Mouse (Mus musculus): ENCODE data around the gene Rora. TPM values are rescaled to one million over a fixed set of nuclear protein-coding genes. Genes with fewer than 3 reads are reported as not detected.

Rora gene
- polyA plus RNA-seq, 1 experiment from 2014 or later: 6.4 TPM

DNA sequence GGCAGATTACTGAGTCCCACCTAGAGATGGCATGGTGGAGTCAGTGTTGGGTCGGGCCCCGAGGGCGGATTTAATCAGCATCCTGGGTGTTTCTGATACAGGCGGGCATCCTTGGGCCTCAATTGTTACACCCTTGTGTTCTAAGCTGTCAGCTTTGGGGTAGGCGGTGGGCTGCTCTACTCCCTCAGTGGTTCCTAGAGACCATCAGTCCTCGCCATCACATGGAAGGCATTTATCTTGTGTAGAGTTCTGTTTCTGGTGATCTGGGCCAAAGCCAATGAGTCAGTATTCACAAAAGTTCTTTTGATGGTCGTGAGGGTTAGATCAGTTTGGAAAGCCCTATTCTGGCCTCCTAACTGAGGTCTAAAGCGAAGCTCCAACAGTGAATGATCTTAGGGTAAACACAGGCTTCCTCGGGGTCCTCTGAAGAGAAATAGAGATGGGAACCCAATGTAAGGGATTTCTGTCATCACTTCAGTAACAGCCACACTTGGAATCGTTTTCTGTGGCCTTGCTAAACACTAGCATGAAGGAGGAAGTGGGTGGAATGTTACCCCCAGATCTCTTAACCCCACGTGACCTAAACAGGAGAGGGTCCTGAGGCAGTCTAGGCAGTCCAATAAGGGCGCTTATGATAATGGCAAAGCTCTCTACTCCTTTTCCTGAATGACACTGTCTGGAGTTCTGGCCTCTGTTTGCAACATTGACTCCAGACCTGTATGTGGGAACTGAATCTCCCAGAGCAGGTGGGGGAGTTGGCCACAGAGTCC is 645.2 kb downstream of the Rora start:
- no peak overlapping the region for H3K4me3 ChIP-seq (ENCODE audit: low read length)
- no peak overlapping the region for H3K9ac ChIP-seq (ENCODE audit: low read depth, low read length)
- H3K27ac ChIP-seq (ENCODE audit: low read depth, low read length): no peak overlapping the region
- no peaks in the 10 kb centered on the region for H3K27me3 ChIP-seq (ENCODE audit: control insufficient read depth, insufficient read depth, low read length)
- no peaks in the 10 kb centered on the region for H3K36me3 ChIP-seq (ENCODE audit: control insufficient read depth, insufficient read depth, low read length)
- H3K9me3 ChIP-seq (ENCODE audit: control insufficient read depth, low read length): no peaks in the 10 kb centered on the region
- H3K4me2 ChIP-seq (replicated peaks; ENCODE audit: low read depth, low read length): no peak overlapping the region
- ATAC-seq (ENCODE audit: low FRiP score, low TSS enrichment): no peak
- 77% methylated on average over 12 of the region's 12 CpGs for WGBS
- peaks cover 23% of the 10 kb centered on the region; the same call in 1 of the 2 replicates for H3K4me1 ChIP-seq (ENCODE audit: control insufficient read depth, insufficient read depth, low read length)

DNA sequence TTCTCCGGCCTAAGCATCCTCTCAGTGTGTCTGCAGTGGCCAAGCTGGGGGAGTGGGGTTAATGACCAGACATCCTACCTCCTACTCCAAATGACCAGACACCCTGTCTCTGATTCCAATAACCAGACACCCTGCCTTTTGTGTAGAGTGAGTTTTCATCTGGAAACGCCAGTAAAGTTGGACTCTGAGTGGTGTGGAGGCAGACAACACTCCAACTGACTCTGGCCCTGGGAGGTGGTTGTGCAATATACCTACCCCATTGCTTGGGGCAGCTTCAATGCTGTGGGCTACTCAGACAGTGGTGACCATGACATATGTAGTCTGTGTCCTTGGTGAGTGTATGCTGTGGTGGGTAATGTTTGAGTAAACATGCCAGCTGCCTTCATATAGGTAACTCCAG is 645.9 kb downstream of the Rora start:
- no peak overlapping the region for H3K27ac ChIP-seq (ENCODE audit: low read depth, low read length)
- H3K9me3 ChIP-seq (ENCODE audit: control insufficient read depth, low read length): no peaks in the 10 kb centered on the region
- no peak overlapping the region for H3K9ac ChIP-seq (ENCODE audit: low read depth, low read length)
- H3K4me1 ChIP-seq (ENCODE audit: control insufficient read depth, insufficient read depth, low read length): peaks cover 23% of the 10 kb centered on the region; the same call in 1 of the 2 replicates
- ATAC-seq (ENCODE audit: low FRiP score, low TSS enrichment): no peak
- no peaks in the 10 kb centered on the region for H3K36me3 ChIP-seq (ENCODE audit: control insufficient read depth, insufficient read depth, low read length)
- 43% methylated on average over 2 of the region's 2 CpGs for WGBS
- H3K4me3 ChIP-seq (ENCODE audit: low read length): no peak overlapping the region
- no peaks in the 10 kb centered on the region for H3K27me3 ChIP-seq (ENCODE audit: control insufficient read depth, insufficient read depth, low read length)
- H3K4me2 ChIP-seq (replicated peaks; ENCODE audit: low read depth, low read length): no peak overlapping the region

DNA sequence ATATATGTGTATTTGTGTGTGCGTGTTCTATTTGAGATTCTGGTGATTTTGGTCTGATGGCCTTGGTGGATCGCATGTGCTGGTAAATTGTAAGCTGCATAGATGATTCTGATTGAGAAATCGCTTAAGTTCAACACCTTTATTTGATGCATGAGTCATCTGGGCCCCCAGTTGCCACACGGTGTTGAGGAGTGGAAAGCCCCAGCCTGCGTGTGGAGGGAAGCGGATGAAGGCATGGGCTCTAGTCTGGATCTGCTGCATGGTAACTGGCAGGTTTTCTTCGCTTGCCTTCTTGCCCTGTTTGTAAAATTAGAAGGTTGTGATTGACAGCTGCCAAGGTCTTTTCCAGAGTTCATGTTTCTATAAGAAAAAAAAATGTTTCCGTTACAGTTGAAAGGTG is 646.7 kb downstream of the Rora start:
- Histone ChIP-seq H3K27me3 (ENCODE audit: control insufficient read depth, insufficient read depth, low read length) (no peaks in the 10 kb centered on the region), H3K4me2 (replicated peaks; ENCODE audit: low read depth, low read length) (no peak overlapping the region), H3K4me3 (ENCODE audit: low read length) (no peak overlapping the region), H3K27ac (ENCODE audit: low read depth, low read length) (no peak overlapping the region), H3K36me3 (ENCODE audit: control insufficient read depth, insufficient read depth, low read length) (no peaks in the 10 kb centered on the region), H3K9ac (ENCODE audit: low read depth, low read length) (no peak overlapping the region), H3K9me3 (ENCODE audit: control insufficient read depth, low read length) (no peaks in the 10 kb centered on the region), H3K4me1 (ENCODE audit: control insufficient read depth, insufficient read depth, low read length) (peaks cover 23% of the 10 kb centered on the region; the same call in 1 of the 2 replicates)
- 88% methylated on average over 8 of the region's 8 CpGs for WGBS
- ATAC-seq (ENCODE audit: low FRiP score, low TSS enrichment): no peak

DNA sequence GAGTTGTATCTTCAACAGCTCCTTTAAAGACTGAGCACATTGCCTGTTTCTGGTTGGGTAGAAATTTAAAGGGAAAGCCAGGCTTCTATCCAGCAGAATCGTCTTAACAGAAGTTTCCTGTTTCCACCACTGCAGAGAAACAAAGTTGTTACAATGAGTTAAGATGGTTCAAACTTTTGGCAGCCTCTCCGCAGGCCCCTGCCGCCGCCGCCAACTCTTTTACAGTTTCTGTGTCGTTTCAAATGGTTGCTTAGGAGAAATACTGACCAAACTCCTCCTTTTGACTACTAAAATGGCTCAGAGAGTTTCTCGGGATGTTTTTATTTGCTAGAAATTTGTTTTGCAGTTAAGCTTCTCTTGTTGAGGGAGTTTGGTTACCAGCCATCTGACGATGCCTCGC is 647.9 kb downstream of the Rora start:
- Histone ChIP-seq H3K4me1 (ENCODE audit: control insufficient read depth, insufficient read depth, low read length) (peaks cover 23% of the 10 kb centered on the region; the same call in 1 of the 2 replicates), H3K9ac (ENCODE audit: low read depth, low read length) (no peak overlapping the region), H3K4me3 (ENCODE audit: low read length) (no peak overlapping the region)

DNA sequence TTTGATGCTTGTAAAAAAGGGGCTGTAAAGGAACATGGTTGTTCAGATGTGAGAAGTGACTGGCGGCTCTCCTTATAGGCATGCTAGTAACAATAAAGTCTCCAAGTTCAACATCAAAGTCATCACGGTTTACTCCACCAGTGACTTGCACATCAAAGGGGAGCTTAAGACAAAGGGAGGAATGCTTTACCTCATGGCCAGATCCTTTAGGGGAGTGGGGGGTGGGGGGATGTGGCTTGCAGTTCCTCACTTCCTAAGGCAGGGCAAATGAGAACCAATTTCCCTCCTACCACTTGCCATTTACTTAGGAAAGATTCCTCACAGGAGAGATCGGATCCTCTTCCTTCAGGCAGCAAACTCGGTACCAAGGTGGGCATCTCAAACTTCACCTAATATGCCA is 648.4 kb downstream of the Rora start:
- no peak overlapping the region for H3K4me2 ChIP-seq (replicated peaks; ENCODE audit: low read depth, low read length)
- peak; percentile 75 for ATAC-seq (ENCODE audit: low FRiP score, low TSS enrichment)
- no peaks in the 10 kb centered on the region for H3K27me3 ChIP-seq (ENCODE audit: control insufficient read depth, insufficient read depth, low read length)
- no peak overlapping the region for H3K9ac ChIP-seq (ENCODE audit: low read depth, low read length)
- peak overlapping the region; percentile 59; the same call in 1 of the 2 replicates for H3K27ac ChIP-seq (ENCODE audit: low read depth, low read length)
- no peaks in the 10 kb centered on the region for H3K9me3 ChIP-seq (ENCODE audit: control insufficient read depth, low read length)
- WGBS: 15% methylated on average over 4 of the region's 4 CpGs
- peaks cover 23% of the 10 kb centered on the region; the same call in 1 of the 2 replicates for H3K4me1 ChIP-seq (ENCODE audit: control insufficient read depth, insufficient read depth, low read length)
- H3K36me3 ChIP-seq (ENCODE audit: control insufficient read depth, insufficient read depth, low read length): no peaks in the 10 kb centered on the region
- H3K4me3 ChIP-seq (ENCODE audit: low read length): no peak overlapping the region

More for the DNA sequence above, 647.9 kb downstream of the Rora start:
- ATAC-seq (ENCODE audit: low FRiP score, low TSS enrichment): no peak
- Histone ChIP-seq H3K27me3 (ENCODE audit: control insufficient read depth, insufficient read depth, low read length) (no peaks in the 10 kb centered on the region), H3K36me3 (ENCODE audit: control insufficient read depth, insufficient read depth, low read length) (no peaks in the 10 kb centered on the region), H3K4me2 (replicated peaks; ENCODE audit: low read depth, low read length) (no peak overlapping the region), H3K27ac (ENCODE audit: low read depth, low read length) (peak overlapping the region; percentile 59; the same call in 1 of the 2 replicates), H3K9me3 (ENCODE audit: control insufficient read depth, low read length) (no peaks in the 10 kb centered on the region)
- WGBS: 8% methylated on average over 9 of the region's 9 CpGs

DNA sequence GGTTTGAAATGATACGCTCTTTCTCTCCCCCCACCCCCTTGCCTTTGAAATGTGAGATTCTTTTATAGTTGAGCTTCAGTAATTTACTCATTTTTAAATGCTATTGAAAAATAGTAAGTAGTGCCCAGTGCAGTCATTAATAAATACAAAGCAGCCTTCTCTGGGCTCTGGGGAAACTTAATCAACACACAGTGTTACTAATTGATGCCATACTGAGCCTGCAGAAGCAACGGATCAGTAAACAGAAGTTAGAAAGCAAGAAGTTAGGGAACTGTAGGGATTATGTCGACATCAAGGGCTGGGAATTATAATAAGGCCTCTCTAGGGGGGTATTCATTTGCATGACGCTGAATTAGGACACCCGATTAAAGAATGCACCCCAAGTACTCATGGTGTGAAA is 649.3 kb downstream of the Rora start:
- no peak overlapping the region for H3K4me2 ChIP-seq (replicated peaks; ENCODE audit: low read depth, low read length)
- ATAC-seq (ENCODE audit: low FRiP score, low TSS enrichment): no peak
- H3K4me1 ChIP-seq (ENCODE audit: control insufficient read depth, insufficient read depth, low read length): peaks cover 23% of the 10 kb centered on the region; the same call in 1 of the 2 replicates

DNA sequence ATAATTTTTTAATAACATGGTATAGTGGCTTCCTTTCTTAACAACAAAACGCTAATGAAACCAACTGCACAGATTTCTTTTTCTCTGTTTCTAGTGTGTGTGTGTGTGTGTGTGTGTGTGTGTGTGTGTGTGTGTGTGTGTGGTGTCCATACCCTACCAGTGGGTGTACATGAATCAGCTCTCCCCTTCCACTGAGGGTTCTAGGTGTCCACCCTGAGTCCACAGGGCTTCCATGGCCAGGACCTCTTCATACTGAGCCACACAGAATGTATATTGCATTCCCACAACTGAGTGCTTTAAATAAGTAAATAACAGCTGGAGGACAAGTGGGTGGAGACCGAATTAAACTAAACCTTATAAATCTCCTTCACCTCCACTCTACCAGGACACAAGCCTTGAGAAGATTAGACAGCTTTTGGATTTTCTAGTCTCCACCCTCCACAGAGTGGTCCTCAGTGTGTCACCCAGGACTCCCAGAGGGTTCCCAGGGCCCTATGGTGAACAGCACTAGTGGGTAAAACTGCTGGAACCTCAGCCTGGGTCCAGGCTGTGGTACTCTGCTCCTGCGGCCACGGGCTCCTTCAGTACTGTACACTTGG is 649.9 kb downstream of the Rora start:
- no peaks in the 10 kb centered on the region for H3K27me3 ChIP-seq (ENCODE audit: control insufficient read depth, insufficient read depth, low read length)
- H3K9me3 ChIP-seq (ENCODE audit: control insufficient read depth, low read length): no peaks in the 10 kb centered on the region
- H3K4me2 ChIP-seq (replicated peaks; ENCODE audit: low read depth, low read length): no peak overlapping the region
- H3K4me1 ChIP-seq (ENCODE audit: control insufficient read depth, insufficient read depth, low read length): peaks cover 23% of the 10 kb centered on the region; the same call in 1 of the 2 replicates
- WGBS: 72% methylated on average over 4 of the region's 4 CpGs
- no peaks in the 10 kb centered on the region for H3K36me3 ChIP-seq (ENCODE audit: control insufficient read depth, insufficient read depth, low read length)
- no peak for ATAC-seq (ENCODE audit: low FRiP score, low TSS enrichment)
- H3K4me3 ChIP-seq (ENCODE audit: low read length): no peak overlapping the region
- no peak overlapping the region for H3K27ac ChIP-seq (ENCODE audit: low read depth, low read length)
- H3K9ac ChIP-seq (ENCODE audit: low read depth, low read length): no peak overlapping the region

More for the DNA sequence above, 649.3 kb downstream of the Rora start:
- Histone ChIP-seq H3K27ac (ENCODE audit: low read depth, low read length) (no peak overlapping the region), H3K27me3 (ENCODE audit: control insufficient read depth, insufficient read depth, low read length) (no peaks in the 10 kb centered on the region), H3K9ac (ENCODE audit: low read depth, low read length) (no peak overlapping the region), H3K9me3 (ENCODE audit: control insufficient read depth, low read length) (no peaks in the 10 kb centered on the region), H3K36me3 (ENCODE audit: control insufficient read depth, insufficient read depth, low read length) (no peaks in the 10 kb centered on the region), H3K4me3 (ENCODE audit: low read length) (no peak overlapping the region)
- 28% methylated on average over 5 of the region's 5 CpGs for WGBS

DNA sequence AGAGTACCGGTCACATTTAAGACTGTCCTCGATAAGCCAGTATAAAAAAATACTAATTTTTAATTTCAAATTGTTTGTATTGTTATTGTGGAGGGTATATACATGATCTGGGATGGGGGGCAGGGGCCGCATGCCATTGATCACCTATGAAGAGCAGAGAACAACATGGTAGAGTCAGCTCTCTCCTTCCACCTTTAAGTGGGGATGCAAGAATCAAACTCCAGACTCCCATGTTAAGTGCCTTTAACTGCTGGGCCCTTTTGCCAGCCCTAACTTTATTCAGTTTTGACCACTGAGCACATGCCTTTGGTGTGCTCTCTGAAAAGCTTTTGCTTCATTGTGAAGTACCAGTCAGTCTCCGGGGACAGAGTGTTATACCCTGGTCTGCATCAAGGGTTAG is 650.4 kb downstream of the Rora start:
- Histone ChIP-seq H3K4me3 (ENCODE audit: low read length) (no peak overlapping the region), H3K4me1 (ENCODE audit: control insufficient read depth, insufficient read depth, low read length) (peaks cover 23% of the 10 kb centered on the region; the same call in 1 of the 2 replicates), H3K4me2 (replicated peaks; ENCODE audit: low read depth, low read length) (no peak overlapping the region), H3K9ac (ENCODE audit: low read depth, low read length) (no peak overlapping the region), H3K9me3 (ENCODE audit: control insufficient read depth, low read length) (no peaks in the 10 kb centered on the region), H3K27me3 (ENCODE audit: control insufficient read depth, insufficient read depth, low read length) (no peaks in the 10 kb centered on the region), H3K27ac (ENCODE audit: low read depth, low read length) (no peak overlapping the region), H3K36me3 (ENCODE audit: control insufficient read depth, insufficient read depth, low read length) (no peaks in the 10 kb centered on the region)
- no peak for ATAC-seq (ENCODE audit: low FRiP score, low TSS enrichment)
- WGBS: 90% methylated on average over 4 of the region's 4 CpGs

DNA sequence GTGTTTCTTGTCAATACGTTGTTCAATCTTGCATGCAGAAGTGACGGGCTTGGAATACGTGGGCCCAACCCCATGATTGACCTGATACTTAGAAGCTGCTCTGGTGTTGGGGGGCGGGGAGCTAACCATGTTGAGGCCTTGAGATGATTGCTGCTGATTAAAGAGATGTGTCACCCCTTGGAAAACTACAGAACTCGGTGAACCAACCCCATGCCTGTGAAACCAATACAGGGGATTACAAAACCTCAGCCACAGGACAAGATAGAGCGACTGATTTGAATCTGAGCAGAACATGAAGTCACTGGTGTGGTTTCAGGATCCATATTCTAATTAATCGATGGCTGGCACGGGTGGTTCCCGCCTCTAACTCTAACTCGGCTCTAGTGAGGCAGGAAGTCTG is 650.9 kb downstream of the Rora start:
- no peak overlapping the region for H3K9ac ChIP-seq (ENCODE audit: low read depth, low read length)
- H3K27me3 ChIP-seq (ENCODE audit: control insufficient read depth, insufficient read depth, low read length): no peaks in the 10 kb centered on the region
- no peak overlapping the region for H3K4me3 ChIP-seq (ENCODE audit: low read length)
- H3K9me3 ChIP-seq (ENCODE audit: control insufficient read depth, low read length): no peaks in the 10 kb centered on the region
- 73% methylated on average over 10 of the region's 10 CpGs for WGBS
- H3K4me1 ChIP-seq (ENCODE audit: control insufficient read depth, insufficient read depth, low read length): peaks cover 23% of the 10 kb centered on the region; the same call in 1 of the 2 replicates
- H3K36me3 ChIP-seq (ENCODE audit: control insufficient read depth, insufficient read depth, low read length): no peaks in the 10 kb centered on the region
- no peak for ATAC-seq (ENCODE audit: low FRiP score, low TSS enrichment)
- H3K27ac ChIP-seq (ENCODE audit: low read depth, low read length): no peak overlapping the region
- no peak overlapping the region for H3K4me2 ChIP-seq (replicated peaks; ENCODE audit: low read depth, low read length)

Measured in kidney, embryonic 14.5 days (tissue).